Mouse (Mus musculus): ENCODE results near the gene Prkg2. TPM values are rescaled to one million over a fixed set of nuclear protein-coding genes. Genes with fewer than 3 reads are reported as not detected.

Gene Prkg2
- total and polyA plus RNA-seq, 2 experiments: not detected

DNA sequence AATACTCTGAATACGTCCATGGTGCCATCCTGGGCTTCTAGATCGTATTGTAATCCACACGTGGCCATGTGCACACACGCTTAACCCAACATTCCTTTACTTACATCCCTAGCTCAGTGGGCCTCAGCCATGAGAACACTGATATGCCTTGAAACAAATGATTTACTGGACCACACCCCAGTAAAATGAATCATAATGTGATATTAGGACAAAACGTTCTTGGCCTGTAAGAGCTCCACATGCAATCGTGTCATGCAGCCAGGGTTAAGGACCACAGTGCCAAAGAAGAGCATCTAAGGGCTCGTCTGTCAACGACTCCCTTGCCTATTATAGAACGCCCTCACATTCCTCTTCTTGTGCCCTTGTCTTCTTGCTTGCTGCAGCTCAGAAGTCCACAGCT, 70.5 kb downstream of the Prkg2 start:
- Histone ChIP-seq H3K4me1 (ENCODE audit: control insufficient read depth, insufficient read depth, low read length) (no peaks in the 10 kb centered on the region), H3K4me3 (ENCODE audit: insufficient read depth, low read depth, low read length) (no peak overlapping the region), H3K36me3 (ENCODE audit: control insufficient read depth, insufficient read depth, low read length) (no peaks in the 10 kb centered on the region), H3K27ac (replicated peaks; ENCODE audit: insufficient read depth, low read depth, low read length) (no peak overlapping the region), H3K27me3 (ENCODE audit: control insufficient read depth, insufficient read depth, low read length) (no peaks in the 10 kb centered on the region), H3K79me2 (ENCODE audit: control insufficient read depth, insufficient read depth, low read length) (no peaks in the 10 kb centered on the region), H3K9ac (ENCODE audit: low read depth, low read length) (no peak overlapping the region)
- DNase-seq (ENCODE audit: extremely low read depth, low read depth, low spot score): no peak
- WGBS: 80% methylated on average over 9 of the region's 9 CpGs
- TF ChIP-seq CTCF (IDR thresholded peaks at IDR 0.05; ENCODE audit: low read depth, low read length) (no peak), POLR2A (IDR thresholded peaks at IDR 0.05; ENCODE audit: extremely low read depth, insufficient read depth, low read length) (no peak)

DNA sequence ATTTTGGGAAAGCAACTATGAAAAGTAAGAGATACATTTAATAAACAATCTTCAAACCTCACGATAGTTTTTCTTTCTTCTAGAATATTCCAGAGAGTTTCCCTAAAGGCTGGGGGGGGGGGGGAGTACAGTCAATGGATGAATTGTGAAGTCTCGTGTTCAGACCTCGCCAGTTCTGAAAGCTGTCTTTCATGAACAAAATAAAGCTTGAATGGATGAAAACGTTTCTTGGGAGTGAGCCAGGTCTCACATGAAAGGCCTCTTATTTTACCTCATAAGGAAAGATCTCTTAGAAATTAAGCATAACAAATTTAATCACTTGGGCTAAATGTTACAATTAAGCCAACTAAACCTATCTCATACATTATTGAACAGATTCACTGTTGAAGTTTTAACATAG, 72.0 kb downstream of the Prkg2 start:
- no peaks in the 10 kb centered on the region for H3K27me3 ChIP-seq (ENCODE audit: control insufficient read depth, insufficient read depth, low read length)
- H3K4me3 ChIP-seq (ENCODE audit: insufficient read depth, low read depth, low read length): no peak overlapping the region
- H3K79me2 ChIP-seq (ENCODE audit: control insufficient read depth, insufficient read depth, low read length): no peaks in the 10 kb centered on the region
- no peak for DNase-seq (ENCODE audit: extremely low read depth, low read depth, low spot score)
- no peak overlapping the region for H3K9ac ChIP-seq (ENCODE audit: low read depth, low read length)
- no peaks in the 10 kb centered on the region for H3K36me3 ChIP-seq (ENCODE audit: control insufficient read depth, insufficient read depth, low read length)
- 66% methylated on average over 4 of the region's 4 CpGs for WGBS
- no peaks in the 10 kb centered on the region for H3K4me1 ChIP-seq (ENCODE audit: control insufficient read depth, insufficient read depth, low read length)
- no peak overlapping the region for H3K27ac ChIP-seq (replicated peaks; ENCODE audit: insufficient read depth, low read depth, low read length)
- no peak for TF ChIP-seq POLR2A (IDR thresholded peaks at IDR 0.05; ENCODE audit: extremely low read depth, insufficient read depth, low read length)
- no peak for TF ChIP-seq CTCF (IDR thresholded peaks at IDR 0.05; ENCODE audit: low read depth, low read length)

DNA sequence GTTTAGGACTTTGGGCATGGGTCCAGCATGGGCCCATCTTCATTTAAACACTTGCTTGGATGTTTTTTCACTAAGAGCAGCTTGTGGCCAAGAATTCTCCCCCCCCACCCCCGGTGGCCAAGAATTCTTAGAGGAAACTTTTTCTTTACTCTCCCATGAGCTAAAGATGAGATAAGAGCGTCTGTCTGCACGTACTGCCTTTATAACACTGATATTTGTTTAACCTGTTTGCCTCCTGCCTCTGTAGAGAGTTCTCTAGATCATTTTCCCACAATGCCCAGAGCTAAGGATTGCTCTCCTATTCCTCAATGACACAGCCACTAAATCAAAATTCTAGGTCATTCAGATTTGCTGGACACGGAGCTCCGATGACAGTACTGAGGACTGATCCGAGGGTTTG, 72.8 kb downstream of the Prkg2 start:
- Histone ChIP-seq H3K4me3 (ENCODE audit: insufficient read depth, low read depth, low read length) (no peak overlapping the region), H3K27ac (replicated peaks; ENCODE audit: insufficient read depth, low read depth, low read length) (no peak overlapping the region), H3K27me3 (ENCODE audit: control insufficient read depth, insufficient read depth, low read length) (no peaks in the 10 kb centered on the region), H3K4me1 (ENCODE audit: control insufficient read depth, insufficient read depth, low read length) (no peaks in the 10 kb centered on the region), H3K9ac (ENCODE audit: low read depth, low read length) (no peak overlapping the region), H3K36me3 (ENCODE audit: control insufficient read depth, insufficient read depth, low read length) (no peaks in the 10 kb centered on the region), H3K79me2 (ENCODE audit: control insufficient read depth, insufficient read depth, low read length) (no peaks in the 10 kb centered on the region)
- WGBS: 43% methylated on average over 6 of the region's 6 CpGs
- no peak for DNase-seq (ENCODE audit: extremely low read depth, low read depth, low spot score)
- no peak for TF ChIP-seq POLR2A (IDR thresholded peaks at IDR 0.05; ENCODE audit: extremely low read depth, insufficient read depth, low read length)
- TF ChIP-seq CTCF (IDR thresholded peaks at IDR 0.05; ENCODE audit: low read depth, low read length): no peak

DNA sequence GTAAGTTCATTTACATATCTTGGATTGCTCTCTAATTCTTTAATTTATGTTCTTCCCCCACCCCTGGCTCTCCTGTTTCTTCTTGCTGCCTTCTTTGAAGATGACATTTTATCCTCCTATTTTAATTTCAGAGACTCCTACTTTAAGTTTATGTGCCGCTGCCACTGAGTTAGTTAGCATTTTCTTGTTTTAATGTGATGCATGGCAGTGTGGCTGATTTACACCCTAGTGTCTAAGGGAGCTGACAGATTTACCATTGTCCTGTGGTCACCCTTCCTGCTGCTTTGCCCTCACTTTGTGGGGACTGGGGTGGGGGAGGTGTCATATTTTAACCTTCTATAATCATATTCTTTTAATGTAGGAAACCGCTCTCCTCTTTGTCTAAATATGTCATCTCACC, 74.7 kb downstream of the Prkg2 start:
- Histone ChIP-seq H3K9ac (ENCODE audit: low read depth, low read length) (no peak overlapping the region), H3K36me3 (ENCODE audit: control insufficient read depth, insufficient read depth, low read length) (no peaks in the 10 kb centered on the region), H3K27me3 (ENCODE audit: control insufficient read depth, insufficient read depth, low read length) (no peaks in the 10 kb centered on the region), H3K79me2 (ENCODE audit: control insufficient read depth, insufficient read depth, low read length) (no peaks in the 10 kb centered on the region), H3K27ac (replicated peaks; ENCODE audit: insufficient read depth, low read depth, low read length) (no peak overlapping the region), H3K4me1 (ENCODE audit: control insufficient read depth, insufficient read depth, low read length) (no peaks in the 10 kb centered on the region), H3K4me3 (ENCODE audit: insufficient read depth, low read depth, low read length) (no peak overlapping the region)
- no peak for TF ChIP-seq CTCF (IDR thresholded peaks at IDR 0.05; ENCODE audit: low read depth, low read length)
- TF ChIP-seq POLR2A (IDR thresholded peaks at IDR 0.05; ENCODE audit: extremely low read depth, insufficient read depth, low read length): no peak
- WGBS: 82% methylated on average over 2 of the region's 2 CpGs
- no peak for DNase-seq (ENCODE audit: extremely low read depth, low read depth, low spot score)

DNA sequence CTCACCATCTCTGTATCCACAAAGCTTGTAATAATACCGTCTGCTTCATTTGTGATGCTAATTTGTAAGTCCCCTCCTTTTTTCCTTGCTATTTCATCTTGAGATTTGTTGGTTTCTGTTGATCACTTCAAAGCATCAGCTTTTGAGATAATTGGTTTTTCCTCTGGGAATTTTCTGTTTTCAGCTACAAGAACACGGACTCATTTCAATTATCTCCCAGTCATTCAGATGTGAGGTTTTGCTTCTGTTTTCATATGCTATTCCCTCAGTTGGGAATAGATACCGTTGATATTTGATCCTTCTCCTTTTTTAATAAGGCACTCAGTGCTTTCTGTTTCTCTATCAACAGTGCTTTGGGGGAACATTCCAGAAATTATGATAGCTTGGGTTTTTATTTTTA, 81.6 kb downstream of the Prkg2 start:
- no peak for TF ChIP-seq POLR2A (IDR thresholded peaks at IDR 0.05; ENCODE audit: extremely low read depth, insufficient read depth, low read length)
- no peak overlapping the region for H3K9ac ChIP-seq (ENCODE audit: low read depth, low read length)
- WGBS: 82% methylated on average over 3 of the region's 3 CpGs
- no peaks in the 10 kb centered on the region for H3K79me2 ChIP-seq (ENCODE audit: control insufficient read depth, insufficient read depth, low read length)
- no peak overlapping the region for H3K4me3 ChIP-seq (ENCODE audit: insufficient read depth, low read depth, low read length)
- no peak overlapping the region for H3K27ac ChIP-seq (replicated peaks; ENCODE audit: insufficient read depth, low read depth, low read length)
- DNase-seq (ENCODE audit: extremely low read depth, low read depth, low spot score): no peak
- no peaks in the 10 kb centered on the region for H3K27me3 ChIP-seq (ENCODE audit: control insufficient read depth, insufficient read depth, low read length)
- H3K36me3 ChIP-seq (ENCODE audit: control insufficient read depth, insufficient read depth, low read length): no peaks in the 10 kb centered on the region
- H3K4me1 ChIP-seq (ENCODE audit: control insufficient read depth, insufficient read depth, low read length): no peaks in the 10 kb centered on the region

DNA sequence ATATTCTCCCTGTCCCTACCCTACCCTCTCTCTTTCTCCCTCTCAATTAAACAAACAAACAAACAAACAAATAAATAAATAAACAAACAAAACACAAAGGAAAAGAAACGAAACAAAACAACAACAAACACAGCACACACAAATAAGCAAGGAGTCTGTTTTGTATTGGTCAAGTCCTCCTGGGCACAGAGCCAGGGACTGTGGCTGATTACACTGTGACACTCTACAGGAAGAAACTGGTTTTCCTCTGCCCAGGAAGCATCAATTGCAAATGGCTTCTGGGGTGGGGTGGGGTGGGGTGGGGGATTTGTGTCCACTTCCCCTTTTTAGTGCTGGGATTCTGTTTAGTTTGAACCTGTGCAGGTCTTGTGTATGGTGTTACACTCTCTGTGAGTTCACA, 83.8 kb downstream of the Prkg2 start:
- H3K4me3 ChIP-seq (ENCODE audit: insufficient read depth, low read depth, low read length): no peak overlapping the region
- 41% methylated on average over 1 of the region's 1 CpGs for WGBS
- no peaks in the 10 kb centered on the region for H3K79me2 ChIP-seq (ENCODE audit: control insufficient read depth, insufficient read depth, low read length)
- no peak overlapping the region for H3K27ac ChIP-seq (replicated peaks; ENCODE audit: insufficient read depth, low read depth, low read length)
- H3K36me3 ChIP-seq (ENCODE audit: control insufficient read depth, insufficient read depth, low read length): no peaks in the 10 kb centered on the region
- DNase-seq (ENCODE audit: extremely low read depth, low read depth, low spot score): peak; percentile 1
- H3K9ac ChIP-seq (ENCODE audit: low read depth, low read length): no peak overlapping the region
- TF ChIP-seq CTCF (IDR thresholded peaks at IDR 0.05; ENCODE audit: low read depth, low read length) (no peak), POLR2A (IDR thresholded peaks at IDR 0.05; ENCODE audit: extremely low read depth, insufficient read depth, low read length) (no peak)
- no peaks in the 10 kb centered on the region for H3K4me1 ChIP-seq (ENCODE audit: control insufficient read depth, insufficient read depth, low read length)
- no peaks in the 10 kb centered on the region for H3K27me3 ChIP-seq (ENCODE audit: control insufficient read depth, insufficient read depth, low read length)

Data from liver, adult 2 months (tissue).